Mouse (Mus musculus) heart, adult 10 weeks (tissue): Measurements from ENCODE around the gene Mucl1. TPM values are rescaled to one million over a fixed set of nuclear protein-coding genes. Genes with fewer than 3 reads are reported as not detected.

Experiments
- polyA plus RNA-seq: library from polyadenylated mRNA; stranded (reverse); fragments of 350-450 nt; fragmentation: Illumina TruSeq; extraction: RNeasy Lipid Tissue Mini Kit (QIAGEN cat#74804); gene quantifications from one replicate; pipeline ENCODE4 v1.2.3, GENCODE M21; 2014; ENCODE audit warnings: low read depth, low replicate concordance

Gene Mucl1
- polyA plus RNA-seq: not detected

DNA sequence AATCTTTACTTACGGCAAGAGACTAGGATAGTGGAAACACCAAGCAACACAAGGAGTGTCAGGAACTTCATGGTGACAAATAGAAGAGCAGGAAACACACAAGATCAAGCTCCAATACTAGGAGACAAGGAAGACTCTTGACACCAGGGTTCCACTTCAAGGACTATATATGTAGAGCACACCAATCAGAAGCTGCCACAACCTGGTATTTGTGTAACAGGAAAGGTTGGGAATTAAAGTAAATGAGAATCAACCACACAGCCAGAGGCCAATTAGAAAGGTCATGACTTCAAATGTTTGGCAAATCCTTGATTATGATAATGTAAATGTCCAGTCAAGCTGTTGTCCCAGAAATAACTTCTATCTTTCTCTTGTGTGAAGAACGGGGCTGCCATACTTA lies at the start of gene Mucl1:
TSS of gene Mucl1 (minus strand) at position 101 of the 400 bp plus-strand sequence.

Other genes with a start within 250 kb of the Mucl1 start
- 4.1 TPM for gene Ppp1r1a, start 217.5 kb downstream of the Mucl1 start, polyA plus RNA-seq
- not detected for gene Glycam1, start 190.4 kb downstream of the Mucl1 start, polyA plus RNA-seq
- gene Mucl2, start 143.8 kb upstream of the Mucl1 start, polyA plus RNA-seq: not detected